Mouse (Mus musculus): Measurements from ENCODE around the gene Hdac9.

- TF ChIP-seq CTCF (IDR thresholded peaks at IDR 0.05 in 2 of 3, conservative IDR thresholded peaks at IDR 0.05 in 1 of 3; ENCODE audit: control insufficient read depth in 1 of 3, insufficient read depth in 1 of 3, low read depth in 2 of 3, low read length in 3 of 3, poor library complexity in 1 of 3, severe bottlenecking in 1 of 3) = no peak
- TF ChIP-seq ZMIZ1 (IDR thresholded peaks at IDR 0.05; ENCODE audit: low read depth, low read length) = no peak
- no peak for TF ChIP-seq MAX (IDR thresholded peaks at IDR 0.05; ENCODE audit: low read length)
- TF ChIP-seq ELF1 (IDR thresholded peaks at IDR 0.05; ENCODE audit: low read depth, low read length) = no peak
- TF ChIP-seq ZC3H11A (IDR thresholded peaks at IDR 0.05; ENCODE audit: low read depth, low read length) = no peak
Measured at GRCm38 (mm10) chr12:34837318-34837717, 79.6 kb downstream of the Hdac9 start.
